Mouse (Mus musculus) lung, embryonic 14.5 days (tissue): Measurements from ENCODE around the gene Paqr5. TPM values are rescaled to one million over a fixed set of nuclear protein-coding genes. Genes with fewer than 3 reads are reported as not detected.

Experiments used
- ATAC-seq: fragments of 200-750 bp; cut with Nextera tagmentation; 2 replicates; pipeline ENCODE4 v1.8.0; 2017; ENCODE audit warnings: mild to moderate bottlenecking, moderate TSS enrichment, moderate library complexity; ENCODE audit not compliant: insufficient read depth
- DNase-seq: peaks from one replicate; pipeline ENCODE4 v3.0.0-alpha.2; 2015
- H3K27ac ChIP-seq: fragments of 300-500 bp; sonication (generic); 2 replicates; pipeline ENCODE4 v1.5.1; 2014; ENCODE audit warnings: low read depth, mild to moderate bottlenecking, moderate library complexity
- H3K27me3 ChIP-seq: fragments of 300-500 bp; sonication (generic); 2 replicates; pipeline ENCODE4 v1.6.1; 2014; ENCODE audit warnings: low read length, control low read depth; ENCODE audit not compliant: insufficient read depth
- H3K36me3 ChIP-seq: fragments of 300-500 bp; sonication (generic); 2 replicates; pipeline ENCODE4 v1.6.1; 2014; ENCODE audit warnings: control low read depth; ENCODE audit not compliant: insufficient read depth
- H3K4me1 ChIP-seq: fragments of 300-500 bp; sonication (generic); 2 replicates; pipeline ENCODE4 v1.6.1; 2014; ENCODE audit warnings: antibody characterized with exemption, control low read depth; ENCODE audit not compliant: insufficient read depth
- H3K4me2 ChIP-seq: fragments of 300-500 bp; sonication (generic); 2 replicates; pipeline ENCODE4 v1.6.1; 2014; ENCODE audit warnings: mild to moderate bottlenecking
- H3K4me3 ChIP-seq: fragments of 300-500 bp; sonication (generic); 2 replicates; pipeline ENCODE4 v1.5.1; 2014; ENCODE audit warnings: low read depth, low read length
- H3K9ac ChIP-seq: fragments of 300-500 bp; sonication (generic); 2 replicates; pipeline ENCODE4 v1.6.1; 2014
- H3K9me3 ChIP-seq: fragments of 300-500 bp; sonication (generic); 2 replicates; pipeline ENCODE4 v1.6.1; 2016; ENCODE audit warnings: low read depth, low read length, control low read depth
- CTCF ChIP-seq: IDR thresholded peaks from 2 replicates; pipeline ENCODE4 v1.5.1; 2016; ENCODE audit warnings: antibody characterized with exemption, low read depth
- WGBS: fragments of 180-500 bp; shearing (Covaris S2); extraction: QIAGEN DNeasy Blood & Tissue Kit; methylation state at CpG from one replicate; pipeline ENCODE4 v1.1.7; 2014; 5-methylcytosine and 5-hydroxymethylcytosine counted together
- polyA plus RNA-seq: library from polyadenylated mRNA; unstranded; fragments of >200 nt; fragmentation: Nextera tagmentation; extraction: Ambion mirVana; gene quantifications from 2 replicates; pipeline ENCODE4 v1.2.1, GENCODE M21; 2014

Gene Paqr5
- polyA plus RNA-seq, 1 experiment from 2014 or later, result 3.7 TPM

DNA sequence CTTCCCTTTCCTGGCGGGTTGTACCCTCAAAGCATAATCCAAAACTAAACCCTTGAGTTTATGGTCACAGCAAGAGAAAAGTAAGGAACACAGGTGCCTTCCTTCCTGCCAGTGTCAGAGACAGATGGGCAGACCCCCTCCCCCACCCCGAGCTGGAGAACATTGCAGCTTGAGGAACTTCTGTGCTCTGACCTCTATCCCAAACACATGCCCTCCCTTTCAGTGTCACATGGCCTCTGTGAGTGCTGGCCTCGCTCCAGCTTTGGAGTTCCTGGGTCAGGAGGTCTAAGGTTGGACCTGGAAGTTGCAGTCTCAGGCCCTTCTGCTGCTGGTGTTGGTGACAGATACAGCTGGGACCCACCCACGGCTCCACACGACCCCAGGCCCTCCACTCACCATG lies 65.9 kb downstream of the Paqr5 start:
- peak overlapping the region; percentile 78; the same call in 1 of the 2 replicates for H3K27ac ChIP-seq
- no peak overlapping the region for H3K4me3 ChIP-seq
- ATAC-seq, result no peak
- no peaks in the 10 kb centered on the region for H3K36me3 ChIP-seq
- H3K4me1 ChIP-seq, result peaks cover 14% of the 10 kb centered on the region; the same call in 1 of the 2 replicates
- no peaks in the 10 kb centered on the region for H3K9me3 ChIP-seq
- no peak overlapping the region for H3K4me2 ChIP-seq
- peak; percentile 19 for DNase-seq
- no peaks in the 10 kb centered on the region for H3K27me3 ChIP-seq
- WGBS, result 21% methylated on average over 5 of the region's 5 CpGs
- TF ChIP-seq CTCF, result no peak
- H3K9ac ChIP-seq, result no peak overlapping the region

DNA sequence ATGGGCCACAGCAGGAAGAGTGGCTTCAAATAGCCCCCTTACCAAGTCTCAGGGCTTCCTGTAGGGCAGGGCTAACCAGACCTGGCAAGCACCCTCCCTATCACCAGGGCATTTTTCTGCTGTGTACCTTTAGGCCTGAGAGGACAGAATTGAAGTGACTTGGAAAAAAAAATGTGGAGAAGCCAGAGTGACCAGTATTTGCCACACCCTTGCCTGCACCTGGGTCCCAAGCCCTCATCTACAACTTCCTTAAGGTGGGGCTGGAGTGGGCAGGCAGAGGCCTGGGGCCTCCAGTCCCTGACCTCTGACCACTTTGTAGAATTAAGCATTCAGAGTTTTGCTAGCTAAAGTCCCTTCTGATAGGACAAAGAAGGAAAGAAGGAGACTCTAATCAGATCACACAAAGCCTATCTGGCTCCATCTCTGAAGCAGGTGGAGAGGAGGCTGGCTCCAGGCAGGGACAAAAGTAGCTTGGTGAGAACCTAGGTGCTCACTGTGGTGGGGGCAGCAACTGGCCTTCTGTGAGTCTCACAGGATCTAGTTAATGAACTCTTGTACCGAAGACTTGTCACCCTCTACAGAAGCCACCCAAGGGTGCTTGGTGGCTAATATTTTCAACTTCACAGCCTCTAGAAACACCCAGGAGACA lies 66.6 kb downstream of the Paqr5 start:
- Histone ChIP-seq H3K36me3 (no peaks in the 10 kb centered on the region), H3K27ac (peak overlapping the region; percentile 78), H3K9ac (0 out of 2 replicates have a peak overlapping the region, but pooled peaks have one; percentile 3), H3K27me3 (no peaks in the 10 kb centered on the region), H3K9me3 (no peaks in the 10 kb centered on the region), H3K4me3 (no peak overlapping the region), H3K4me2 (no peak overlapping the region), H3K4me1 (peaks cover 14% of the 10 kb centered on the region; the same call in 1 of the 2 replicates)
- 77% methylated on average over 1 of the region's 1 CpGs for WGBS
- DNase-seq (peak; percentile 28), ATAC-seq (peak; percentile 24; the same call in 1 of the 2 replicates)
- no peak for TF ChIP-seq CTCF

DNA sequence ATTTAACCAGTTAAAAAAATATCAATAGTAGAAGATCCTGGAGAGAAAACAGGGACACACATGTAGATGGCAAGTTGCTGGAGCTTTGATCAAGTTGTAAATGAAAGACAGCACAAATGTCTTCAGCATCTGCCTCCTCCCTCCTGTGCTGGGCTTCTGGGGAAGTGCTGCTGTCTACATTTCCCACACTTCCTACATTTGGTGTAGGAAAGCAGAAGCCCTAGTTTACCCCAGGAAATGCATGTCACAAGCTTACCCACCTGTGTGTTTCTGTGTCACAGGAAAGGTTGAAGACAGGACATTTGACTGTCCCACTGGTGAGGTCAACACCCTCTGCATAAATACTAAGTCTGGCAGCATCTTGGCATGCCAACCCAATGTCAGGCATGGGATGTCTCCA lies 71.9 kb downstream of the Paqr5 start:
- no peak overlapping the region for H3K27ac ChIP-seq
- no peak overlapping the region for H3K4me3 ChIP-seq
- no peak overlapping the region for H3K4me2 ChIP-seq
- no peaks in the 10 kb centered on the region for H3K9me3 ChIP-seq
- no peaks in the 10 kb centered on the region for H3K27me3 ChIP-seq
- no peak for ATAC-seq
- H3K9ac ChIP-seq, result no peak overlapping the region
- no peak for TF ChIP-seq CTCF
- no peaks in the 10 kb centered on the region for H3K36me3 ChIP-seq
- no peaks in the 10 kb centered on the region for H3K4me1 ChIP-seq
- no peak for DNase-seq

DNA sequence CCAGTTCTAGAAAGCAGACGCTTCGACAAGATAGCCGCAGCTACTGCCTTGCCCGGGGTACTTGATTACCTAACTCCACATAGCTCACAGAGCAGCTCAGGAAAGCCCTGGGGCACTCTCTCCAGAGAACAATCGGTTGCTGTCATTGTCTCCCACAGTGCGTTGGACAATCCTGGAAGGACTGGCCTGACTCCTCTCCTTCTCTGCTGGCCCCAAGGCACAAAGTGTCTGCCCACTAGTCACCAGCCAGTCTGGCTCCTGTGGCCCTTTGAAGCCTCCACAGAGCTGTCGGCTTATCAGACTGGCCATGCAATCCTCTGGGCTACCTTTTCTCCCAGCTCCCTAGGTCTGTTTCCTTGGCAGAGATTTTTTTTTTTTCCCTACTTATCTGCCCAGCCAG lies 74.4 kb downstream of the Paqr5 start:
- no peak for ATAC-seq

GRCm38 (mm10) chr9:61947402-61948346 lies 79.0 kb downstream of the Paqr5 start:
- H3K4me3 ChIP-seq, result peak overlapping the region; percentile 90
- ATAC-seq, result peak; percentile 73
- TF ChIP-seq CTCF, result peak; percentile 96
- DNase-seq, result peak; percentile 98
- 0 out of 2 replicates have a peak overlapping the region, but pooled peaks have one; percentile 90 for H3K27ac ChIP-seq
- WGBS, result 5% methylated on average over 24 of the region's 24 CpGs
- H3K9ac ChIP-seq, result peak overlapping the region; percentile 77
- H3K27me3 ChIP-seq, result no peaks in the 10 kb centered on the region
- H3K4me1 ChIP-seq, result 0 out of 2 replicates have a peak, but pooled peaks cover 3% of the 10 kb centered on the region
- H3K4me2 ChIP-seq, result peak overlapping the region; percentile 72
- peaks cover 19% of the 10 kb centered on the region for H3K36me3 ChIP-seq
- no peaks in the 10 kb centered on the region for H3K9me3 ChIP-seq

More for the DNA sequence above, 74.4 kb downstream of the Paqr5 start:
- no peaks in the 10 kb centered on the region for H3K27me3 ChIP-seq
- no peak overlapping the region for H3K27ac ChIP-seq
- no peaks in the 10 kb centered on the region for H3K36me3 ChIP-seq
- no peak for DNase-seq
- H3K4me3 ChIP-seq, result no peak overlapping the region
- no peaks in the 10 kb centered on the region for H3K9me3 ChIP-seq
- H3K4me1 ChIP-seq, result no peaks in the 10 kb centered on the region
- H3K4me2 ChIP-seq, result no peak overlapping the region
- H3K9ac ChIP-seq, result no peak overlapping the region
- no peak for TF ChIP-seq CTCF
- 54% methylated on average over 7 of the region's 7 CpGs for WGBS

GRCm38 (mm10) chr9:61946623-61947401 lies 79.8 kb downstream of the Paqr5 start, which contains the start of gene Kif23:
Kif23 (minus strand) TSS chr9:61946774.
- Histone ChIP-seq H3K4me1 (0 out of 2 replicates have a peak, but pooled peaks cover 3% of the 10 kb centered on the region), H3K9ac (peak within 1 kb of the TSS; percentile 77), H3K27me3 (no peaks in the 10 kb centered on the region), H3K4me3 (peak within 1 kb of the TSS; percentile 90), H3K36me3 (peaks cover 28% of the 10 kb centered on the region), H3K27ac (peak within 1 kb of the TSS; percentile 90), H3K4me2 (peak within 1 kb of the TSS; percentile 72), H3K9me3 (no peaks in the 10 kb centered on the region)
- WGBS, result under 1% methylated on average over 44 of the region's 44 CpGs
- peak; percentile 60 for TF ChIP-seq CTCF
- ATAC-seq, result peak; percentile 94
- peak; percentile 98 for DNase-seq
